Mouse (Mus musculus): ENCODE data around the gene Psma3. TPM values are rescaled to one million over a fixed set of nuclear protein-coding genes. Genes with fewer than 3 reads are reported as not detected.

The Psma3 gene
- polyA plus RNA-seq, 1 experiment from 2014 or later, result 680 TPM

DNA sequence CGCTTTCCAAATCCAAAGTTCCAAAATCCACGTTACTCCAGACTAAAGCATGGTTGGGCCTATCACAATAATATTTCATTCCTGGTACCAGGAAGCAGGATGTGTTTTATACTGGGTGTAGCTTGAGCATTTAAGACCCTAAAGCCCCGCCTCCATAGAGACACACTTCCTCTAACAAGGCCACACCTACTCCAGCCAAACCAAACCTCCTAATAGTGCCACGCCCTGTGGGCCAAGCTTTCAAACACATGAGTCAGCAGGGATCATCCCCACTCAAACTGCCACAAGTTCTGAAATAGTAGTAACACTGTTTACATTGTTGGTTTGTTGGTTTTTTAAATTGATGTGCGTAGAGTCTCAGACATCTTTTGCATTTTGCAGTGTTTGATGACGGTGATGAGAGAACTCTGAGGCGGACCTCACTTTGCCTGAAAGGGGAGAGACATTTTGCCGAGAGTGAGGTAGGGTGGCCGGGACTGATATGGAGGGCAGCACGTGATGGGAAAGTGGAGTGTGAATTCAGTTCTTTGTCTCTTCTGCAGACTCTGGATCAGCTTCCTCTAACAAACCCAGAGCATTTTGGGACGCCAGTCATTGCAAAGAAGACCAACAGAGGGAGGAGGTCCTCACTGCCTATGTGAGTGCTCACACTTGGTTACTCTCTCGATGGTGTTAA lies 62.4 kb downstream of the Psma3 start:
- no peak for DNase-seq (ENCODE audit: low spot score)
- H3K27ac ChIP-seq (replicated peaks), result no peak overlapping the region
- H3K27me3 ChIP-seq (ENCODE audit: low read depth, poor library complexity, severe bottlenecking), result no peaks in the 10 kb centered on the region
- peaks cover 73% of the 10 kb centered on the region for H3K36me3 ChIP-seq
- 89% methylated on average over 12 of the region's 12 CpGs for WGBS
- H3K4me3 ChIP-seq, result no peak overlapping the region
- H3K4me1 ChIP-seq, result no peaks in the 10 kb centered on the region
- H3K9me3 ChIP-seq (replicated peaks), result no peaks in the 10 kb centered on the region

DNA sequence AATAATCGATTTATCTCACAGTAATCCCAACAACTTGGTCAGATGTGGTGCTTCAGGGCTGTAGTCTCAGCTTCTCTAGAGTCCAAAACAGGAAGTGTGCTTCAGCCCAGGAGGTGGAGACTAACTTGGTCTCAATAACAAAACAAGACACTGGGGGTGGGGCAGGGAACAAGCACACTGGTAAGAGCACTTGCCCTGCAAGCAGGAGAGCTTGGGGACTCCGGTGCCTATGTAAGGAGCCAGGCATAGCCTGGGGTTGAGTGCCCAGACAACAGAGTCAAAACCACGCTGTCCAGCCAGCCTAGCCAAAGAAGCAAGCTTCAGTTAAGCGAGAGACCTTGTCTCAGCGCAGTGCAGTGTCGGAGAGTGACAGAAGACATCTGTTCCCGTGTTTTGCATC lies 66.0 kb downstream of the Psma3 start:
- no peak for DNase-seq (ENCODE audit: low spot score)

DNA sequence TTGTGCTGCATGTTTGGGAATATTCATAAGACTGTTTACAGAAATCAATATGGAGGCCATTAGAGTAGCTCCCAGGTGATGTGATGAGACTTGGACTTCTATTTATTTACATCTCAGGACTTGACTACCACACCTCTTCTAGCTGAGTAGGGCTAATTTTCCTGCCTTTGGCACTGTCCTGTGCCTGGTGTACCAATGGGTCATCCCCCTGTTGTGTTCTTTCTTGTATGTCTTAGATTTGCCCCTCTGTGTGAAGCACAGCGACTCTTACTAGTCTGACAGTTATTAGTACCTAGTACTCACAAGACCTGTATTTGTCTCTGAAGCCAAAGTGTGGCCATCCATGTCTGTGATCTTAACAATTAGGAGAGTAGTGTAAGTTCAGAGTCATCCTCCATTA lies 68.0 kb downstream of the Psma3 start:
- WGBS, result 96% methylated on average over 1 of the region's 1 CpGs
- no peak for DNase-seq (ENCODE audit: low spot score)
- peaks cover 85% of the 10 kb centered on the region for H3K36me3 ChIP-seq

More for the DNA sequence above, 66.0 kb downstream of the Psma3 start:
- Histone ChIP-seq H3K4me1 (no peaks in the 10 kb centered on the region), H3K27ac (replicated peaks) (no peak overlapping the region), H3K27me3 (ENCODE audit: low read depth, poor library complexity, severe bottlenecking) (no peaks in the 10 kb centered on the region), H3K4me3 (no peak overlapping the region), H3K36me3 (peaks cover 83% of the 10 kb centered on the region), H3K9me3 (replicated peaks) (no peaks in the 10 kb centered on the region)
- WGBS, result 88% methylated on average over 7 of the region's 7 CpGs

DNA sequence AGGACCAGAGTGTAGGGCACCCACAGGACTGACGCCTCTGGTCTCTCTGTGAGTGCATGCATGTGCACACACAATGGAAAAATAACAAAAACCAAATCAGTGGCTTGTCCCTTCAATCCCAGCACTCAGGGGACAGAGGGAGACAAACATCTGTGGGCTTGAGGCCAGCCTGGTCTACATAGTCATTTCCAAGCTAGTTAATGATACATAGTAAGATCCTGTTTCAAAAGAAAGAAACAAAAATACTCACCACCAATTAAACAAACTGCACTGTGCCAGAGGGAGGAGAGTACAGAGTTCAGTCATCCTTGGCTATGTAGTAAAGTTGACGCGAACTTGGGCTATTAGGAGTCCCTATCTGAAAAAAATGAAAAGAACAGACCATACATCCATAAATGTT lies 69.2 kb downstream of the Psma3 start:
- no peak for DNase-seq (ENCODE audit: low spot score)
- Histone ChIP-seq H3K9me3 (replicated peaks) (no peaks in the 10 kb centered on the region; the same call in 1 of the 2 replicates), H3K36me3 (peaks cover 74% of the 10 kb centered on the region), H3K4me1 (peaks cover 11% of the 10 kb centered on the region), H3K27ac (replicated peaks) (no peak overlapping the region), H3K27me3 (ENCODE audit: low read depth, poor library complexity, severe bottlenecking) (no peaks in the 10 kb centered on the region), H3K4me3 (no peak overlapping the region)
- 95% methylated on average over 3 of the region's 3 CpGs for WGBS

More for the DNA sequence above, 68.0 kb downstream of the Psma3 start:
- Histone ChIP-seq H3K4me1 (peaks cover 1% of the 10 kb centered on the region; the same call in 1 of the 2 replicates), H3K9me3 (replicated peaks) (no peaks in the 10 kb centered on the region; the same call in 1 of the 2 replicates), H3K27me3 (ENCODE audit: low read depth, poor library complexity, severe bottlenecking) (no peaks in the 10 kb centered on the region), H3K4me3 (no peak overlapping the region), H3K27ac (replicated peaks) (no peak overlapping the region)

DNA sequence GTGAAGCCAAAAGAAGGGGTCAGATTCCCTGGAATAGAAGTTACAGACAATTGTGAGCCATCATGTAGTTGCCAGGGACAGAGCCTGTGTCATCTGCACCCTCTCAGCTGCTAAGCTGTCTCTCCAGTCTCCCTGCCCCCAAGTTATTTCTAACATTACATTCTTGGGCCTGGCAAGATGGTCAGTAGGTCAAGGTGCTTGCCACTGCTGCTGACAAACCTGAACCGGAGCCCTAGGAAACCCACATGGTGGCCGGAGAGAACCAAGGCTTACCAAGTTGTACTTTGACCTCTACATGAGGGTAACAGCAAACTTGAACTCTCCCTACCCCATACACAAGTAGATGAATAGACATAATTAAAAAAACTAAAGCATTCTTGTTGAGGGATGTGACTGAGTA lies 70.1 kb downstream of the Psma3 start:
- Histone ChIP-seq H3K27me3 (ENCODE audit: low read depth, poor library complexity, severe bottlenecking) (no peaks in the 10 kb centered on the region), H3K4me3 (no peak overlapping the region), H3K36me3 (peaks cover 65% of the 10 kb centered on the region), H3K9me3 (replicated peaks) (no peaks in the 10 kb centered on the region; the same call in 1 of the 2 replicates), H3K27ac (replicated peaks) (no peak overlapping the region), H3K4me1 (peaks cover 11% of the 10 kb centered on the region)
- DNase-seq (ENCODE audit: low spot score), result no peak
- 98% methylated on average over 2 of the region's 2 CpGs for WGBS

Other genes with a start within 250 kb of the Psma3 start
- gene Frmd6, start 149.1 kb upstream of the Psma3 start, polyA plus RNA-seq (2016; fragmentation: Nextera tagmentation; extraction: Ambion mirVana), result 18.0 and 19.2 TPM in 2 replicates
- 225 and 228 TPM in 2 replicates for gene Actr10, start 36.8 kb upstream of the Psma3 start, polyA plus RNA-seq (2016; fragmentation: Nextera tagmentation; extraction: Ambion mirVana)
- 25.5 and 26.6 TPM in 2 replicates for gene Arid4a, start 41.4 kb downstream of the Psma3 start, polyA plus RNA-seq (2016; fragmentation: Nextera tagmentation; extraction: Ambion mirVana)
- not detected in 2 replicates for gene Tomm20l, start 136.8 kb downstream of the Psma3 start, polyA plus RNA-seq (2016; fragmentation: Nextera tagmentation; extraction: Ambion mirVana)
- 70.2 and 82.7 TPM in 2 replicates for gene Timm9, start 162.1 kb downstream of the Psma3 start, polyA plus RNA-seq (2016; fragmentation: Nextera tagmentation; extraction: Ambion mirVana)
- gene 2700049A03Rik, start 162.2 kb downstream of the Psma3 start, polyA plus RNA-seq (2016; fragmentation: Nextera tagmentation; extraction: Ambion mirVana), result 17.4 and 17.5 TPM in 2 replicates